Mouse (Mus musculus): Measurements from ENCODE around the gene Gm3594.
"Not testable (repeated sequence)": the region's sequence is repeated elsewhere in the genome, so short reads cannot be mapped to it uniquely, and the experiment has no call there.

Gm3594 gene

GRCm38 (mm10) chr14:6444511-6444910 is at the start of gene Gm3594:
Gene Gm3594, minus strand, starts transcription at chr14:6444611.
- DNase-seq (ENCODE audit: low read depth, low spot score): not testable (repeated sequence)

DNA sequence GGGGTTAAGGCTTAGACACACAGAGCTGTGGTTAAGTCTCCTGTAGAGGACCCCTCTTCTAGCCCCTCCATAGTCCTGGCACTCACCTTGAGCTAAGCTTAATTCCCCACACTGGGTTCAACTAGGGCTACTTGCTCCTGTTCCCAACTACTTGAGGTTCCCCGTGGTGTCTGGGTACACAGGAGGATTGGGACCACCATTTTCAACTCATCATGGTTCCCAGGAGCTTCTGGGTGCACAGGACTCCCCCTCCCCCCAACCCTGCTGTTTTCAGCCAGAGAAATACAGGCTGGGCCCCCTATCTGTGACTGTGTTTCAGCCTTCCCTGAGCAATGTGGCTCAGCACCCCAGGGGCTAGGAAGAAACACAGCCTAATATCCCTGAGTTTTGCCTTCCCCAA is 41.9 kb upstream of the Gm3594 start:
- not testable (repeated sequence) for DNase-seq (ENCODE audit: low read depth, low spot score)

GRCm38 (mm10) chr14:6485541-6485940 is 41.1 kb upstream of the Gm3594 start:
- not testable (repeated sequence) for DNase-seq (ENCODE audit: low read depth, low spot score)

- DNase-seq (ENCODE audit: low read depth, low spot score): peak; percentile 8
These were observed 37.7 kb upstream of the Gm3594 start for GRCm38 (mm10) chr14:6482126-6482525.

DNA sequence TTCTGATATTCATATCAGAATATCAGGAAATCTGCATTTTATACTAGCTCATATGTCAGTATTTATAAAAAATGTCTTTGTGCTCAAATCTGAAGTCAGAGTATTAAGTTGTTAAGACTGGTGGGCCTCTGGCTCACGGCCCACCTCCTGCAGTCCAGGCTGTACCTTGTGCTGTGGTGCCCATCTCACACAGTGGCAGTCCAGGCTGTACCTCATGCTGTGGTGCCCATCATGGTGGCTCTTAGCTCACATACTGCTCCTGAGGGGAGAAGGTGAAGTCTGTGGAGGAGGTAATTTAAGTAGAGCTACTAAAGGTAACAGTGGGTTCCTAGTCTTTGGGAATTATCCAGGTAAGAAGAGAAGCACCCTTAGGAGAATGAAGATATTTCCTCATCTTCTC is 27.4 kb upstream of the Gm3594 start:
- not testable (repeated sequence) for DNase-seq (ENCODE audit: low read depth, low spot score)

GRCm38 (mm10) chr14:6440774-6441173 is 3.6 kb downstream of the Gm3594 start:
- not testable (repeated sequence) for DNase-seq (ENCODE audit: low read depth, low spot score)

GRCm38 (mm10) chr14:6440206-6440605 is 4.2 kb downstream of the Gm3594 start:
- DNase-seq (ENCODE audit: low read depth, low spot score): not testable (repeated sequence)

- DNase-seq (ENCODE audit: low read depth, low spot score): not testable (repeated sequence)
These were observed 17.6 kb downstream of the Gm3594 start for GRCm38 (mm10) chr14:6426766-6427165.

DNA sequence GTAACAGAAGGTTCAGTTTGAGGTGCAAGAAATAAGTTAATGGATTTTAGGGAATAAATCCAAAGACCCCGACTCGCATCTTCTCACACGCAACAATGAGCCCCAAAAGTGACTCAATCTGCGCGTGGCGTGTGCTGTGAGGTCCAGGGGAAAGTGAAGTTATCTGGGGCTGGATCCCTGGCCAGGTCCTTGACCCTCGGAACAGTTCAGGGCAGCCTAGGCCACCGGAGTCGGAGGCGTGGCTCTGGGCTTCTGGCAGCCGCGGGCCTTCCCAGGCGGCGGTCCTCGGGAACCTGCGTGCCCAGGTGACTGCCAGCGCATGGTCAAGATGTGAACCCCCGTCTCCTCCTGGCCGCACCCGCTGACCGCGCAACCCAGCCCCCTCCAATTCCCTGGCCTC is 18.1 kb downstream of the Gm3594 start:
- DNase-seq (ENCODE audit: low read depth, low spot score): not testable (repeated sequence)

GRCm38 (mm10) chr14:6412382-6412781 is 32.0 kb downstream of the Gm3594 start, which contains the start of gene Gm3591:
Gene Gm3591, minus strand, starts transcription at chr14:6412482.
- DNase-seq (ENCODE audit: low read depth, low spot score): not testable (repeated sequence)

GRCm38 (mm10) chr14:6390219-6390618 is 54.2 kb downstream of the Gm3594 start, which contains the start of gene Gm16440:
Gene Gm16440, minus strand, starts transcription at chr14:6390319.
- not testable (repeated sequence) for DNase-seq (ENCODE audit: low read depth, low spot score)

All from R1 (cell line).